Mouse (Mus musculus) olfactory bulb, adult 2 months (tissue): ENCODE results near the gene Gpr62.

Experiments used
- CTCF ChIP-seq: fragments of 200-500 bp; IDR thresholded peaks from 2 replicates; pipeline ENCODE4 v1.5.1; 2012; ENCODE audit warnings: low read depth, mild to moderate bottlenecking, low read length, moderate library complexity; ENCODE audit not compliant: insufficient read depth
- POLR2A ChIP-seq: fragments of 200-500 bp; IDR thresholded peaks from 2 replicates; pipeline ENCODE4 v1.6.1; 2012; ENCODE audit warnings: mild to moderate bottlenecking, low read depth, low read length, moderate library complexity; ENCODE audit not compliant: insufficient read depth

- TF ChIP-seq POLR2A (no peak), CTCF (no peak)
Measured at GRCm38 (mm10) chr9:106453271-106454070, 12.3 kb downstream of the Gpr62 start, which contains the start of gene Pcbp4.
